Mouse (Mus musculus) midbrain, embryonic 15.5 days (tissue): ENCODE results near the gene Ulk1. TPM values are rescaled to one million over a fixed set of nuclear protein-coding genes. Genes with fewer than 3 reads are reported as not detected.
A peak's percentile ranks its signal among the peaks of the same experiment; 100 is the strongest.
"Not testable (repeated sequence)": the region's sequence is repeated elsewhere in the genome, so short reads cannot be mapped to it uniquely, and the experiment has no call there.

ENCODE experiments used
- ATAC-seq: fragments of 200-750 bp; cut with Nextera tagmentation; replicated peaks from 2 replicates; pipeline ENCODE4 v1.8.0; 2017; ENCODE audit warnings: moderate TSS enrichment
- H3K27ac ChIP-seq: fragments of 300-500 bp; sonication (generic); 2 replicates; pipeline ENCODE4 v1.5.1; 2015; ENCODE audit warnings: mild to moderate bottlenecking, inconsistent platforms
- H3K27me3 ChIP-seq: fragments of 300-500 bp; sonication (generic); replicated peaks from 2 replicates; pipeline ENCODE4 v1.6.1; 2015; ENCODE audit warnings: inconsistent platforms
- H3K36me3 ChIP-seq: fragments of 300-500 bp; sonication (generic); replicated peaks from 2 replicates; pipeline ENCODE4 v1.6.1; 2015; ENCODE audit warnings: inconsistent platforms
- H3K4me1 ChIP-seq: fragments of 300-500 bp; sonication (generic); 2 replicates; pipeline ENCODE4 v1.6.1; 2015; ENCODE audit warnings: inconsistent platforms
- H3K4me2 ChIP-seq: fragments of 300-500 bp; sonication (generic); 2 replicates; pipeline ENCODE4 v1.6.1; 2015; ENCODE audit warnings: inconsistent platforms, mild to moderate bottlenecking, moderate library complexity
- H3K4me3 ChIP-seq: fragments of 300-500 bp; sonication (generic); 2 replicates; pipeline ENCODE4 v1.5.1; 2015; ENCODE audit warnings: mild to moderate bottlenecking, inconsistent platforms
- H3K9ac ChIP-seq: fragments of 300-500 bp; sonication (generic); 2 replicates; pipeline ENCODE4 v1.6.1; 2015; ENCODE audit warnings: mild to moderate bottlenecking, inconsistent platforms
- H3K9me3 ChIP-seq: fragments of 300-500 bp; sonication (generic); 2 replicates; pipeline ENCODE4 v1.6.1; 2016; ENCODE audit warnings: inconsistent platforms
- WGBS: fragments of 180-500 bp; shearing (Covaris S2); methylation state at CpG from one replicate; pipeline ENCODE4 v1.1.7; 2015; ENCODE audit warnings: mixed read lengths; 5-methylcytosine and 5-hydroxymethylcytosine counted together
- polyA plus RNA-seq: library from polyadenylated mRNA; unstranded; fragments of >200 nt; fragmentation: Nextera tagmentation; extraction: Ambion mirVana; gene quantifications from 2 replicates; pipeline ENCODE4 v1.2.1, GENCODE M21; 2015

The Ulk1 gene
- 37.1 and 39.1 TPM in 2 replicates for polyA plus RNA-seq

- Histone ChIP-seq H3K4me2 (peak within 1 kb of the TSS; percentile 92), H3K4me1 (peaks cover 48% of the 10 kb centered on the region), H3K4me3 (peak within 1 kb of the TSS; percentile 85), H3K27me3 (no peaks in the 10 kb centered on the region), H3K9ac (peak within 1 kb of the TSS; percentile 87), H3K36me3 (no peaks in the 10 kb centered on the region), H3K27ac (peak within 1 kb of the TSS; percentile 85), H3K9me3 (no peaks in the 10 kb centered on the region)
- ATAC-seq: peak; percentile 96
- WGBS: under 1% methylated on average over 79 of the region's 80 CpGs
Measured at GRCm38 (mm10) chr5:110809667-110810325, at the start of gene Ulk1. Gene Ulk1 (minus strand): TSS chr5:110810097.

GRCm38 (mm10) chr5:110859013-110859650 is 49.2 kb upstream of the Ulk1 start:
- H3K9ac ChIP-seq: no peak overlapping the region
- no peak overlapping the region for H3K4me3 ChIP-seq
- H3K36me3 ChIP-seq: no peaks in the 10 kb centered on the region
- H3K4me2 ChIP-seq: no peak overlapping the region; the same call in 1 of the 2 replicates
- H3K27ac ChIP-seq: peak overlapping the region; percentile 53
- WGBS: 60% methylated on average over 13 of the region's 13 CpGs
- H3K27me3 ChIP-seq: no peaks in the 10 kb centered on the region
- ATAC-seq: no peak
- H3K4me1 ChIP-seq: no peaks in the 10 kb centered on the region
- H3K9me3 ChIP-seq: no peaks in the 10 kb centered on the region

GRCm38 (mm10) chr5:110857091-110857490 is 47.2 kb upstream of the Ulk1 start:
- Histone ChIP-seq H3K4me1 (no peaks in the 10 kb centered on the region), H3K27me3 (no peaks in the 10 kb centered on the region), H3K4me3 (no peak overlapping the region), H3K36me3 (no peaks in the 10 kb centered on the region), H3K4me2 (no peak overlapping the region), H3K9me3 (no peaks in the 10 kb centered on the region), H3K27ac (no peak overlapping the region), H3K9ac (no peak overlapping the region)
- no peak for ATAC-seq
- 88% methylated on average over 5 of the region's 5 CpGs for WGBS

GRCm38 (mm10) chr5:110852990-110853389 is 43.1 kb upstream of the Ulk1 start:
- Histone ChIP-seq H3K27ac (no peak overlapping the region), H3K36me3 (no peaks in the 10 kb centered on the region), H3K4me2 (no peak overlapping the region), H3K4me3 (no peak overlapping the region), H3K9me3 (no peaks in the 10 kb centered on the region), H3K4me1 (no peaks in the 10 kb centered on the region), H3K27me3 (no peaks in the 10 kb centered on the region), H3K9ac (no peak overlapping the region)
- 95% methylated on average over 1 of the region's 1 CpGs for WGBS
- ATAC-seq: no peak

GRCm38 (mm10) chr5:110841046-110841862 is 31.4 kb upstream of the Ulk1 start:
- WGBS: 90% methylated on average over 14 of the region's 14 CpGs
- ATAC-seq: no peak
- H3K36me3 ChIP-seq: no peaks in the 10 kb centered on the region

GRCm38 (mm10) chr5:110840465-110840864 is 30.6 kb upstream of the Ulk1 start:
- Histone ChIP-seq H3K4me2 (peak overlapping the region; percentile 93), H3K27ac (no peak overlapping the region), H3K4me1 (peaks cover 15% of the 10 kb centered on the region), H3K4me3 (peak overlapping the region; percentile 87), H3K36me3 (no peaks in the 10 kb centered on the region), H3K9ac (peak overlapping the region; percentile 26; the same call in 1 of the 2 replicates), H3K27me3 (no peaks in the 10 kb centered on the region), H3K9me3 (no peaks in the 10 kb centered on the region)
- no peak for ATAC-seq
- 10% methylated on average over 4 of the region's 4 CpGs for WGBS

More at GRCm38 (mm10) chr5:110841046-110841862, 31.4 kb upstream of the Ulk1 start:
- no peaks in the 10 kb centered on the region for H3K9me3 ChIP-seq
- no peak overlapping the region for H3K4me2 ChIP-seq
- H3K27me3 ChIP-seq: no peaks in the 10 kb centered on the region
- no peak overlapping the region for H3K4me3 ChIP-seq
- no peak overlapping the region for H3K27ac ChIP-seq
- peaks cover 15% of the 10 kb centered on the region for H3K4me1 ChIP-seq
- H3K9ac ChIP-seq: no peak overlapping the region

GRCm38 (mm10) chr5:110839678-110840365 is 29.9 kb upstream of the Ulk1 start, which contains the start of the genes Hscb and Chek2:
Gene Hscb (minus strand): TSS chr5:110839777.
Gene Chek2 (plus strand): TSS chr5:110839979.
- H3K4me2 ChIP-seq: peak within 1 kb of the TSS; percentile 93
- WGBS: under 1% methylated on average over 41 of the region's 41 CpGs
- peak within 1 kb of the TSS; percentile 87 for H3K4me3 ChIP-seq
- ATAC-seq: peak; percentile 99
- H3K27me3 ChIP-seq: no peaks in the 10 kb centered on the region
- peak within 1 kb of the TSS; percentile 75 for H3K9ac ChIP-seq
- peak within 1 kb of the TSS; percentile 78 for H3K27ac ChIP-seq
- H3K9me3 ChIP-seq: no peaks in the 10 kb centered on the region
- peaks cover 15% of the 10 kb centered on the region for H3K4me1 ChIP-seq
- no peaks in the 10 kb centered on the region for H3K36me3 ChIP-seq

GRCm38 (mm10) chr5:110839038-110839677 is 29.3 kb upstream of the Ulk1 start:
- Histone ChIP-seq H3K27me3 (no peaks in the 10 kb centered on the region), H3K9ac (peak overlapping the region; percentile 75), H3K4me3 (peak overlapping the region; percentile 87), H3K27ac (peak overlapping the region; percentile 78), H3K4me2 (peak overlapping the region; percentile 93), H3K36me3 (no peaks in the 10 kb centered on the region), H3K9me3 (no peaks in the 10 kb centered on the region), H3K4me1 (peaks cover 15% of the 10 kb centered on the region)
- peak; percentile 84 for ATAC-seq
- WGBS: 9% methylated on average over 28 of the region's 28 CpGs

- WGBS: 87% methylated on average over 5 of the region's 5 CpGs
- H3K27me3 ChIP-seq, H3K27ac ChIP-seq, ATAC-seq, H3K4me3 ChIP-seq, H3K4me2 ChIP-seq, H3K9me3 ChIP-seq, H3K9ac ChIP-seq, H3K36me3 ChIP-seq: not testable (repeated sequence)
- H3K4me1 ChIP-seq: peaks cover 15% of the 10 kb centered on the region
Measured at GRCm38 (mm10) chr5:110838016-110838415, 28.1 kb upstream of the Ulk1 start.

- Histone ChIP-seq H3K4me3 (no peak overlapping the region), H3K27ac (no peak overlapping the region), H3K9me3 (no peaks in the 10 kb centered on the region), H3K27me3 (no peaks in the 10 kb centered on the region), H3K9ac (no peak overlapping the region), H3K4me1 (peaks cover 15% of the 10 kb centered on the region), H3K4me2 (no peak overlapping the region), H3K36me3 (no peaks in the 10 kb centered on the region)
- ATAC-seq: no peak
- 31% methylated on average over 3 of the region's 3 CpGs for WGBS
Measured at GRCm38 (mm10) chr5:110835959-110836358, 26.1 kb upstream of the Ulk1 start.

GRCm38 (mm10) chr5:110831036-110831720 is 21.3 kb upstream of the Ulk1 start:
- ATAC-seq: no peak
- 94% methylated on average over 5 of the region's 5 CpGs for WGBS

More at GRCm38 (mm10) chr5:110831036-110831720, 21.3 kb upstream of the Ulk1 start:
- H3K4me3 ChIP-seq: no peak overlapping the region
- no peaks in the 10 kb centered on the region; the same call in 1 of the 2 replicates for H3K4me1 ChIP-seq
- no peak overlapping the region for H3K9ac ChIP-seq
- H3K36me3 ChIP-seq: no peaks in the 10 kb centered on the region
- no peaks in the 10 kb centered on the region for H3K9me3 ChIP-seq
- H3K27me3 ChIP-seq: no peaks in the 10 kb centered on the region
- no peak overlapping the region for H3K27ac ChIP-seq
- no peak overlapping the region for H3K4me2 ChIP-seq
